Mouse (Mus musculus): ENCODE results near the gene Cep78.

- TF ChIP-seq CTCF (IDR thresholded peaks at IDR 0.05; ENCODE audit: low read depth) = no peak
- TF ChIP-seq EP300 (optimal IDR thresholded peaks at IDR 0.05) = no peak
Observed at GRCm38 (mm10) chr19:16009746-16010337, 25.1 kb upstream of the Cep78 start.
